Mouse (Mus musculus): ENCODE results near the gene Mllt3. TPM values are rescaled to one million over a fixed set of nuclear protein-coding genes. Genes with fewer than 3 reads are reported as not detected.

The Mllt3 gene
- total and polyA plus RNA-seq, 3 experiments, result 15.4 to 75.3 TPM; not detected in 1

- Histone ChIP-seq H3K27me3 (ENCODE audit: control insufficient read depth in 1 of 2, insufficient read depth in 2 of 2, low read length in 2 of 2) (no peaks in the 10 kb centered on the region), H3K36me3 (ENCODE audit: control insufficient read depth in 1 of 2, insufficient read depth in 2 of 2, low read length in 2 of 2) (no peaks in the 10 kb centered on the region), H3K4me1 (ENCODE audit: control insufficient read depth in 1 of 2, insufficient read depth in 2 of 2, low read length in 2 of 2) (no peaks in the 10 kb centered on the region), H3K4me3 (ENCODE audit: control insufficient read depth in 1 of 2, insufficient read depth in 1 of 2, low read depth in 2 of 2, low read length in 2 of 2) (no peak overlapping the region), H3K9me3 (replicated peaks; ENCODE audit: insufficient read depth, low read length) (no peaks in the 10 kb centered on the region), H3K79me2 (ENCODE audit: control insufficient read depth, insufficient read depth, low read length, poor library complexity) (no peaks in the 10 kb centered on the region), H3K9ac (ENCODE audit: control insufficient read depth, low read depth, low read length, poor library complexity, severe bottlenecking) (no peak overlapping the region), H3K27ac (ENCODE audit: control insufficient read depth, low read depth, low read length) (no peak overlapping the region)
- no peak for TF ChIP-seq ETS1 (IDR thresholded peaks at IDR 0.05; ENCODE audit: low read depth, low read length)
- no peak for TF ChIP-seq RAD21 (IDR thresholded peaks at IDR 0.05; ENCODE audit: low read depth, low read length)
- no peak for TF ChIP-seq POLR2AphosphoS2 (IDR thresholded peaks at IDR 0.05; ENCODE audit: low read length)
- no peak for TF ChIP-seq CHD2 (IDR thresholded peaks at IDR 0.05; ENCODE audit: low read length)
- no peak for TF ChIP-seq MYC (IDR thresholded peaks at IDR 0.05; ENCODE audit: low read depth, low read length)
- no peak for TF ChIP-seq USF1 (IDR thresholded peaks at IDR 0.05; ENCODE audit: low read depth, low read length)
- no peak for TF ChIP-seq SIN3A (IDR thresholded peaks at IDR 0.05; ENCODE audit: low read length)
- no peak for TF ChIP-seq ZNF384 (IDR thresholded peaks at IDR 0.05; ENCODE audit: low read depth, low read length)
- TF ChIP-seq E2F4 (IDR thresholded peaks at IDR 0.05; ENCODE audit: borderline replicate concordance, low read depth, low read length), result no peak
- TF ChIP-seq NELFE (IDR thresholded peaks at IDR 0.05; ENCODE audit: low read depth, low read length), result no peak
- no peak for TF ChIP-seq CTCF (IDR thresholded peaks at IDR 0.05 in 2 of 3, conservative IDR thresholded peaks at IDR 0.05 in 1 of 3; ENCODE audit: control insufficient read depth in 1 of 3, insufficient read depth in 1 of 3, low read depth in 2 of 3, low read length in 3 of 3, poor library complexity in 1 of 3, severe bottlenecking in 1 of 3)
- TF ChIP-seq UBTF (IDR thresholded peaks at IDR 0.05; ENCODE audit: borderline replicate concordance, insufficient read depth, low read depth, low read length), result no peak
- no peak for TF ChIP-seq POLR2A (IDR thresholded peaks at IDR 0.05; ENCODE audit: control insufficient read depth in 1 of 2, insufficient read depth in 1 of 2, low read depth in 1 of 2, low read length in 2 of 2, poor library complexity in 1 of 2)
- TF ChIP-seq ZKSCAN1 (IDR thresholded peaks at IDR 0.05; ENCODE audit: low read depth, low read length), result no peak
- no peak for TF ChIP-seq MXI1 (IDR thresholded peaks at IDR 0.05; ENCODE audit: low read depth, low read length)
- no peak for TF ChIP-seq POLR2AphosphoS5 (IDR thresholded peaks at IDR 0.05; ENCODE audit: borderline replicate concordance, low read depth, low read length)
- no peak for DNase-seq (ENCODE audit: low read depth, low spot score)
Measured at GRCm38 (mm10) chr4:87835191-87835590, 198.0 kb downstream of the Mllt3 start.

- no peak overlapping the region for H3K4me3 ChIP-seq (ENCODE audit: control insufficient read depth in 1 of 2, insufficient read depth in 1 of 2, low read depth in 2 of 2, low read length in 2 of 2)
- no peaks in the 10 kb centered on the region for H3K9me3 ChIP-seq (replicated peaks; ENCODE audit: insufficient read depth, low read length)
- DNase-seq (ENCODE audit: low read depth, low spot score), result no peak
- no peak overlapping the region for H3K9ac ChIP-seq (ENCODE audit: control insufficient read depth, low read depth, low read length, poor library complexity, severe bottlenecking)
- 0 out of 4 replicates have a peak, but pooled peaks cover 0 to 5% of the 10 kb centered on the region in 2 experiments for H3K4me1 ChIP-seq (ENCODE audit: control insufficient read depth in 1 of 2, insufficient read depth in 2 of 2, low read length in 2 of 2)
- no peaks in the 10 kb centered on the region for H3K79me2 ChIP-seq (ENCODE audit: control insufficient read depth, insufficient read depth, low read length, poor library complexity)
- peaks cover 0 to 5% of the 10 kb centered on the region in 2 experiments; a peak in 2 of 4 replicates for H3K36me3 ChIP-seq (ENCODE audit: control insufficient read depth in 1 of 2, insufficient read depth in 2 of 2, low read length in 2 of 2)
- no peak for TF ChIP-seq GATA1 (IDR thresholded peaks at IDR 0.05; ENCODE audit: low read depth, low read length)
- no peak for TF ChIP-seq CHD2 (IDR thresholded peaks at IDR 0.05; ENCODE audit: low read length)
- no peak for TF ChIP-seq EP300 (IDR thresholded peaks at IDR 0.05; ENCODE audit: low read depth in 1 of 2, low read length in 2 of 2)
- TF ChIP-seq TAL1 (IDR thresholded peaks at IDR 0.05; ENCODE audit: low read length), result no peak
- no peak for TF ChIP-seq SIN3A (IDR thresholded peaks at IDR 0.05; ENCODE audit: low read length)
- TF ChIP-seq CTCF (IDR thresholded peaks at IDR 0.05 in 2 of 3, conservative IDR thresholded peaks at IDR 0.05 in 1 of 3; ENCODE audit: control insufficient read depth in 1 of 3, insufficient read depth in 1 of 3, low read depth in 2 of 3, low read length in 3 of 3, poor library complexity in 1 of 3, severe bottlenecking in 1 of 3), result no peak
- no peaks in the 10 kb centered on the region for H3K27me3 ChIP-seq (ENCODE audit: control insufficient read depth in 1 of 2, insufficient read depth in 2 of 2, low read length in 2 of 2)
- H3K27ac ChIP-seq (ENCODE audit: control insufficient read depth, low read depth, low read length), result no peak overlapping the region
Measured at GRCm38 (mm10) chr4:87834310-87834709, 198.9 kb downstream of the Mllt3 start.

Data from MEL (cell line).